Mouse (Mus musculus) liver, adult 2 months (tissue): ENCODE results near the gene Ripply2.

ENCODE experiments used
- CTCF ChIP-seq: fragments of 200-500 bp; IDR thresholded peaks from 2 replicates; pipeline ENCODE4 v1.5.1; 2011; ENCODE audit warnings: low read depth, low read length, control low read depth
- POLR2A ChIP-seq: fragments of 200-500 bp; IDR thresholded peaks from 2 replicates; pipeline ENCODE4 v1.6.1; 2011; ENCODE audit warnings: low read length, control low read depth; ENCODE audit not compliant: insufficient read depth; ENCODE audit errors: extremely low read depth

DNA sequence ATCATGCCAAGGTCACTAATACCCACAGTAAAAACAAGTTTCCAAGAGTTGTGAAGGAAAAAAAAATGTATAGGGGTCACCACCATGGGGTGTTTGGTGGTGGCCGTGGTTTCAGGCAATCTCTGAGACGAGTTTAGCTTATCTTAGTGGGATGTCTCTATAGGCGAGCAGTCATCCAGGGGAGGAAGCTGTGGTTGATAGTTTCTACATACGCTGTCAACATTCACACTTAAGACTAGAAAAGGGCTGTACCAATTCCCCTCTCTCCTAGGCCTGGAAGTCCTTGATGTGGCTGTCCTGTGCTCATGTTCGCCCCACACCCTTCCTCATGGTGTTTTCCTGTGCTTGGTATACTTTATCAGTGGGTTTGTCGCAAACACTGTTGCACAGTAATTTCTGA is 10.4 kb downstream of the Ripply2 start:
- TF ChIP-seq CTCF (no peak), POLR2A (no peak)
